Mouse (Mus musculus): Measurements from ENCODE around the gene Tmem150c. TPM values are rescaled to one million over a fixed set of nuclear protein-coding genes. Genes with fewer than 3 reads are reported as not detected.
A peak's percentile ranks its signal among the peaks of the same experiment; 100 is the strongest.

The Tmem150c gene
- polyA plus RNA-seq, 1 experiment from 2014 or later: 31.9 TPM

DNA sequence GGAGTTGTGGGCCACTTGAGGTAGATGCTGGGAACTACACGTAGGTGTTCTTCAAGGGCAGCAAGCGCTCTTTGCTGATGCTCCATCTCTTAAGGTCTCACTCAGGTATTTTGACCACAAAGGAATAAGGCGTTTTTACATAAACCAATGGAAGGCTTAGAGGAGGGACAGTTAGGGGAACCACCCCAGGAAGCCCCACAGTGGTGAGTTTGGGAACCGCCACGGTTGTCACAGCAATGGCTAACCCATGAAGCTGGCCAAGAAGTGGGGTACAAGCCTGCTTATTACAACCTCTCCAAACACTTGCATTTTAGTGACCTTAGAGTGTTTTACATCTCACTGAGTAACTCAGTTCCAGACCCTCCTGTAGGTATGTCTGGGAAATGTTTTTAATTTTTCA lies 88.1 kb downstream of the Tmem150c start:
- H3K9me3 ChIP-seq (ENCODE audit: control insufficient read depth, low read length): no peaks in the 10 kb centered on the region
- no peaks in the 10 kb centered on the region for H3K27me3 ChIP-seq (replicated peaks; ENCODE audit: control insufficient read depth, insufficient read depth, low read length)
- WGBS: 86% methylated on average over 5 of the region's 5 CpGs
- no peak overlapping the region for H3K4me2 ChIP-seq (ENCODE audit: low read length)
- no peak for ATAC-seq
- no peak overlapping the region for H3K27ac ChIP-seq (ENCODE audit: low read length)
- 0 out of 2 replicates have a peak, but pooled peaks cover 4% of the 10 kb centered on the region for H3K36me3 ChIP-seq (ENCODE audit: control insufficient read depth, insufficient read depth)
- H3K9ac ChIP-seq (replicated peaks; ENCODE audit: low read depth, low read length): no peak overlapping the region
- H3K4me1 ChIP-seq (replicated peaks; ENCODE audit: control insufficient read depth, insufficient read depth, low read length): 0 out of 2 replicates have a peak, but pooled peaks cover 3% of the 10 kb centered on the region
- H3K4me3 ChIP-seq (replicated peaks; ENCODE audit: low read length): no peak overlapping the region

DNA sequence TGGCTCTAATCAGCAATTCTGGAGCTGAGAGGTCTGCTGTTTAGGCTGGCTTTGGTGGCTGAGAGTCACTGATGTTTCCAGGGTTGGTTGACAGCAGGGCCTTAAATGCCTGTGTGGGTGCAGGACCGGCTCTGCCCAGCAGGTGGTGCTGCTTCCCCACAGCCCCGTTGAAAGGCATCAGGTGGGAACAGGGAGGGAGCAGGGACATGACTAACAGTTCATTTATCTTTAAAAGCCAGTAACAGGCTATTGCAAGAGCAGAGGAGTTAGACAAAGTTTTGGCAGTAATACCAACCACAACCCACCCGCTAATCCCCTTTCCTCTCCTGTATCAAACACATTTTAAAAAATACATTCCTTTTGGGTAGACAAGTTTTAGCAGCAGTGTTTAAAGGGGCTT lies 89.4 kb downstream of the Tmem150c start:
- 24% methylated on average over 3 of the region's 3 CpGs for WGBS
- peak; percentile 72 for ATAC-seq

DNA sequence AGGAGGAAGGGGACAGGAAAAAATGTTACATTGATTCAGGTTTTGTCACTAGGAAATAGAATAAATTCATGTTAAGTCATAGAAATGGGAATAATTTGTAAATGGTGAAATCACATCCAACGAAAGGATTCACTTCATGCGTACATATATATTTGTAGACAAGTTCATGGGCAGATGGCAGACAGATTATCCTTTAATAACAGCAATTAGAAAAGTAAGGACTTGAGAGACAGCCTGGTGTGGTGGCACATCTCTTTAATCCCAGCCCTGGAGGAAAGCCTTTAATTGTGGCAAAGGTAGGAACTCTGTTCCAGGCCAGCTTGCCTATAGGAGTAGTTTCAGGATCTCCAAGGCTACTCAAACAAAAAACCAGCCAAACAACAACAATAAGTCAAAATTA lies 90.1 kb downstream of the Tmem150c start:
- Histone ChIP-seq H3K9me3 (ENCODE audit: control insufficient read depth, low read length) (no peaks in the 10 kb centered on the region), H3K27ac (ENCODE audit: low read length) (no peak overlapping the region), H3K36me3 (ENCODE audit: control insufficient read depth, insufficient read depth) (peaks cover 7% of the 10 kb centered on the region; the same call in 1 of the 2 replicates), H3K4me2 (ENCODE audit: low read length) (no peak overlapping the region), H3K27me3 (replicated peaks; ENCODE audit: control insufficient read depth, insufficient read depth, low read length) (no peaks in the 10 kb centered on the region), H3K9ac (replicated peaks; ENCODE audit: low read depth, low read length) (no peak overlapping the region), H3K4me3 (replicated peaks; ENCODE audit: low read length) (no peak overlapping the region), H3K4me1 (replicated peaks; ENCODE audit: control insufficient read depth, insufficient read depth, low read length) (0 out of 2 replicates have a peak, but pooled peaks cover 3% of the 10 kb centered on the region)
- WGBS: 91% methylated on average over 2 of the region's 2 CpGs
- no peak for ATAC-seq

More for the DNA sequence above, 89.4 kb downstream of the Tmem150c start:
- H3K36me3 ChIP-seq (ENCODE audit: control insufficient read depth, insufficient read depth): 0 out of 2 replicates have a peak, but pooled peaks cover 4% of the 10 kb centered on the region
- no peaks in the 10 kb centered on the region for H3K9me3 ChIP-seq (ENCODE audit: control insufficient read depth, low read length)
- no peak overlapping the region for H3K9ac ChIP-seq (replicated peaks; ENCODE audit: low read depth, low read length)
- 0 out of 2 replicates have a peak, but pooled peaks cover 3% of the 10 kb centered on the region for H3K4me1 ChIP-seq (replicated peaks; ENCODE audit: control insufficient read depth, insufficient read depth, low read length)
- no peak overlapping the region for H3K27ac ChIP-seq (ENCODE audit: low read length)
- H3K4me3 ChIP-seq (replicated peaks; ENCODE audit: low read length): no peak overlapping the region
- H3K27me3 ChIP-seq (replicated peaks; ENCODE audit: control insufficient read depth, insufficient read depth, low read length): no peaks in the 10 kb centered on the region
- no peak overlapping the region for H3K4me2 ChIP-seq (ENCODE audit: low read length)

DNA sequence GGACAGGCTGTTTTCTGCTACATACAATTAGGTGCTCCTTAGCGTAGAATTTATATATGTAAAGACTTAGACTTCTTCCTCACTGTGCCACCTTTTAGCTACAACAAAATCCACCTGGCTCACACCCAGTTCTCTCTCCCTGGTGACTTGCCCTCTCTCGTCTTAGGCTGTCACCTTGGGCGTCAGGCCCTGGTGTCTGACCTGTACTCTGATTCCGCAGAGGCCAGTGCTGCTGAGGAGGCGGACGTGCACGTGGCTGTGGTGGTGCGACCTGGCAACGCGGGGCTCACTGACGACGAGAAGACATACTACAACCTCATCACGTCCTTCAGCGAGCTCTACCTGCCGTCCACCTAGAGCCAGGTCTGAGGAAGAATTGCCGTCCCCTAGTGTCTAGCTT lies 92.0 kb downstream of the Tmem150c start:
- ATAC-seq: no peak
- H3K4me1 ChIP-seq (replicated peaks; ENCODE audit: control insufficient read depth, insufficient read depth, low read length): 0 out of 2 replicates have a peak, but pooled peaks cover 3% of the 10 kb centered on the region
- no peak overlapping the region for H3K27ac ChIP-seq (ENCODE audit: low read length)

DNA sequence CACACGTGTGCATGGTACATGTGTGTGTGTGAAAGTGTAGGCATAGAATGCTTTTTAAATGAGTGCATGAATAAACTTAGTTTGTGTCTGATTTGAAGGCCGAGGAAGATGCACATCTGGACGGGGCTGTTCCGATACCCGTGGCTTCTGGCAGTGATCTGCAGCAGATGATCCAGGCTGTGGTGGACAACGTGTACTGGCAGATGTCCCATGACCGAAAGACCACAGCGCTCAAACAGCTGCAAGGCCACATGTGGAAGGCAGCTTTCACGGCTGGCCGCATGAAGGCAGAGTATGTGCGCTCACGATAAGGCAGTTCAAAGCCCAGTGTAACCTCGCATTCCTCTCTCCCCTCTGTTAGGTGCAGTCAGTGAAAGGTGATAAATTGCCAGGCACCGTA lies 98.7 kb downstream of the Tmem150c start:
- Histone ChIP-seq H3K9ac (replicated peaks; ENCODE audit: low read depth, low read length) (no peak overlapping the region), H3K4me3 (replicated peaks; ENCODE audit: low read length) (no peak overlapping the region), H3K27ac (ENCODE audit: low read length) (no peak overlapping the region), H3K4me1 (replicated peaks; ENCODE audit: control insufficient read depth, insufficient read depth, low read length) (peaks cover 21% of the 10 kb centered on the region), H3K27me3 (replicated peaks; ENCODE audit: control insufficient read depth, insufficient read depth, low read length) (no peaks in the 10 kb centered on the region), H3K9me3 (ENCODE audit: control insufficient read depth, low read length) (no peaks in the 10 kb centered on the region), H3K36me3 (ENCODE audit: control insufficient read depth, insufficient read depth) (peaks cover 36% of the 10 kb centered on the region), H3K4me2 (ENCODE audit: low read length) (no peak overlapping the region)
- no peak for ATAC-seq
- WGBS: 98% methylated on average over 14 of the region's 14 CpGs

More for the DNA sequence above, 92.0 kb downstream of the Tmem150c start:
- no peak overlapping the region for H3K4me2 ChIP-seq (ENCODE audit: low read length)
- H3K9me3 ChIP-seq (ENCODE audit: control insufficient read depth, low read length): no peaks in the 10 kb centered on the region
- WGBS: 92% methylated on average over 16 of the region's 16 CpGs
- peaks cover 20% of the 10 kb centered on the region for H3K36me3 ChIP-seq (ENCODE audit: control insufficient read depth, insufficient read depth)
- H3K27me3 ChIP-seq (replicated peaks; ENCODE audit: control insufficient read depth, insufficient read depth, low read length): no peaks in the 10 kb centered on the region
- no peak overlapping the region for H3K9ac ChIP-seq (replicated peaks; ENCODE audit: low read depth, low read length)
- no peak overlapping the region for H3K4me3 ChIP-seq (replicated peaks; ENCODE audit: low read length)

DNA sequence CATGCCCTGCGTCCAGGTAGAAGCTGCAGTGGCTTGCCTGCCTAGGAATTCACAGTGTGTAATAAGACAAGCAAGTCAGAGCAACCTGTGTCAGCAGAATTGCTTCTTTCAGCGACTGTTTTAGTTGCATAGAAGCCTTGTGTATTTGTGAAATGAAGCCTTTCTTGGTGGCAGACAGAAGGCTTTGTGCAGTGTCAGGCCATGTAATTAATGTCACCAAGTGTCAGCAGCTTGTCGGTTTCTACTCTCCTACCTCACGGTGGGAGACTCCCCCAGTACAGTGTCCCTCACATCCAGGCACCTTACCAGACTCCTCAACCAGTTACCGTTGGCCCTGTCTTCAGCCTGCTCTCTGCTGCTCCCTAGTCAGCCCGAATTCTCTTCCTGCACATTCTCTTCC lies 100.3 kb downstream of the Tmem150c start:
- 0 out of 2 replicates have a peak overlapping the region, but pooled peaks have one; percentile 0 for H3K27ac ChIP-seq (ENCODE audit: low read length)
- H3K27me3 ChIP-seq (replicated peaks; ENCODE audit: control insufficient read depth, insufficient read depth, low read length): no peaks in the 10 kb centered on the region
- no peak for ATAC-seq
- no peaks in the 10 kb centered on the region for H3K9me3 ChIP-seq (ENCODE audit: control insufficient read depth, low read length)
- H3K4me3 ChIP-seq (replicated peaks; ENCODE audit: low read length): no peak overlapping the region
- H3K4me2 ChIP-seq (ENCODE audit: low read length): no peak overlapping the region
- H3K4me1 ChIP-seq (replicated peaks; ENCODE audit: control insufficient read depth, insufficient read depth, low read length): peaks cover 23% of the 10 kb centered on the region
- no peak overlapping the region for H3K9ac ChIP-seq (replicated peaks; ENCODE audit: low read depth, low read length)
- peaks cover 31% of the 10 kb centered on the region for H3K36me3 ChIP-seq (ENCODE audit: control insufficient read depth, insufficient read depth)
- WGBS: 19% methylated on average over 6 of the region's 6 CpGs

DNA sequence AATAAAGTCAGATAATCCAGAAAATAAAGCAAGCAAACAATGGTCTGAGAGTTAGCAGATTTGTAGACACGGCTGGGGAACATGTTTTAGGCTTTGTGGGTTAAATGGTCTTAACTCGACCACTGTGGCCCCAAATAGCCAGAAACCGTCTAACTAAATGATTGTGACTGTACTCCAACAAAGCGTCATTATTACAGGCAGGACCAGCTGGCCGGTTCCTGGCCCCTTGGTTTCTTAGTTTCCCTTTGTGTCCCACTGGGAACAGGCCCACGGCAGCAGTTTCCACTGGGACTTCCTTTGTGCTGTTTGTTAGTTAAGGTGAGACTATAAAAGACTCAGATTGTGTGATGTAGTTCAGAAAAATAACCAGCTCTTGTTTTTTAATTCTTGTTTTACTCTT lies 100.9 kb downstream of the Tmem150c start:
- Histone ChIP-seq H3K27me3 (replicated peaks; ENCODE audit: control insufficient read depth, insufficient read depth, low read length) (no peaks in the 10 kb centered on the region), H3K27ac (ENCODE audit: low read length) (0 out of 2 replicates have a peak overlapping the region, but pooled peaks have one; percentile 0), H3K4me2 (ENCODE audit: low read length) (no peak overlapping the region), H3K36me3 (ENCODE audit: control insufficient read depth, insufficient read depth) (peaks cover 27% of the 10 kb centered on the region), H3K9me3 (ENCODE audit: control insufficient read depth, low read length) (no peaks in the 10 kb centered on the region), H3K4me1 (replicated peaks; ENCODE audit: control insufficient read depth, insufficient read depth, low read length) (peaks cover 27% of the 10 kb centered on the region), H3K9ac (replicated peaks; ENCODE audit: low read depth, low read length) (no peak overlapping the region), H3K4me3 (replicated peaks; ENCODE audit: low read length) (no peak overlapping the region)
- 13% methylated on average over 6 of the region's 6 CpGs for WGBS
- no peak for ATAC-seq

DNA sequence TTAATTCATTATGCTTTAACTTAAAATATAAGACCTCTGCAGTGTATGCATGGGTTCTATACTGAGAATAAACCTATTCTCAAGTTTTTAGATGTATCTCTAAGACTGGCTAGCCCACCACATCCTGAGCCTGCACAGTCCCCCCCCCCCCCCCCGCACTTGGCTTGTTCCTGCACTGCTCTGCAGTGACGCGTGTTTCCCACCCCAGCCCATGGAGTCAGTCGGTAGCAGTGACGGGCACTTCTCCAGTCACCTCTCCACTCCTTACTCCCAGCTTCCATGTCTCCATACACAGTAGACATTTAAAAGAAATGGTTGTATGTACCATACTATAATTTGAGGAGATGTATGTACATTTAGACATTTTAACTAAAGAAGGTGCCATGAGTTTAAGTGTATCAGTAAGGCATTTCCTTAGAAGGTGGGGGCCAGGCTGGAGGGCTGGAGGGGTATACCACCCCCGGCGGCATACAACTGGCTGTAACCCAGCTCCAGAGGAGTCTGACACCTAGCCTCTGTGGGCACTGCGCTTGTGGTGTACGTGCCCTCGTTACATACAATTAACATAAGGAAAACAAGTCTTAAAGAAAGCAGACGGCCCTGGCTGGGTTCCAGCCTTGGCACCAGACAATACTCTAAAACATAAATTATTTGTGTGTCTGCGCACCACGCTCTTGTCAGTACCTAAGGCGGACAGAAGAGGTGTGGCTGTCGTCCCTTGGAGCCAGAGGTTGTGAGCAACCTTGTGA lies 102.0 kb downstream of the Tmem150c start:
- ATAC-seq: peak; percentile 66
- H3K27me3 ChIP-seq (replicated peaks; ENCODE audit: control insufficient read depth, insufficient read depth, low read length): no peaks in the 10 kb centered on the region

DNA sequence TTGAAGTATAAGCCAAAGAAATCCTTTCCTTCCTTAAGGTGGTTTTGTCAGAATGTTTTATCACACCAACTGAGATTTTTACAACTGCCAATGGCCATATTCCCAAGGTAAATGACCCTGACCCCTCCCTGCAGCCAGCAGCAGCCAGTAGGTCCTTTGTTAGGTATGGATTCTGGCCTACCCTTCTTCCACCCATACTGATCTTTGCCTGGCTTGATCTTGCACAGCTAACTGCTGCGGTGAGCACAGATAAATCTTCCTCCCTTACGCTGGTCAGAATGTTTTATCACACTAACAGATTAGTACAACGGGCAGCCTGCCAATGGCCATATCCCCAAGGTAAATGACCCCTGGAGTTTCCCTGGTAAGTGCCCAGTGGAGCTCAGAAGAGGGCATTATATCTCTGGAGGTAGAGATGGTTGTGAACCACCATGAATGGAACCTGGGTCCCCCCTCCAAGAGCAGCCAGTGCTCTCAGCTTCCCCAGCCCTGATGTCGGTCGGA lies 103.7 kb downstream of the Tmem150c start:
- Histone ChIP-seq H3K27ac (ENCODE audit: low read length) (no peak overlapping the region), H3K9ac (replicated peaks; ENCODE audit: low read depth, low read length) (no peak overlapping the region), H3K27me3 (replicated peaks; ENCODE audit: control insufficient read depth, insufficient read depth, low read length) (no peaks in the 10 kb centered on the region), H3K4me3 (replicated peaks; ENCODE audit: low read length) (no peak overlapping the region), H3K4me2 (ENCODE audit: low read length) (no peak overlapping the region), H3K9me3 (ENCODE audit: control insufficient read depth, low read length) (no peaks in the 10 kb centered on the region), H3K4me1 (replicated peaks; ENCODE audit: control insufficient read depth, insufficient read depth, low read length) (peaks cover 27% of the 10 kb centered on the region), H3K36me3 (ENCODE audit: control insufficient read depth, insufficient read depth) (peaks cover 7% of the 10 kb centered on the region)
- no peak for ATAC-seq
- WGBS: 80% methylated on average over 5 of the region's 5 CpGs

More for the DNA sequence above, 102.0 kb downstream of the Tmem150c start:
- Histone ChIP-seq H3K9ac (replicated peaks; ENCODE audit: low read depth, low read length) (no peak overlapping the region), H3K9me3 (ENCODE audit: control insufficient read depth, low read length) (no peaks in the 10 kb centered on the region), H3K4me2 (ENCODE audit: low read length) (peak overlapping the region; percentile 28), H3K36me3 (ENCODE audit: control insufficient read depth, insufficient read depth) (peaks cover 19% of the 10 kb centered on the region), H3K4me3 (replicated peaks; ENCODE audit: low read length) (no peak overlapping the region), H3K4me1 (replicated peaks; ENCODE audit: control insufficient read depth, insufficient read depth, low read length) (peaks cover 27% of the 10 kb centered on the region), H3K27ac (ENCODE audit: low read length) (peak overlapping the region; percentile 41; the same call in 1 of the 2 replicates)
- 22% methylated on average over 14 of the region's 15 CpGs for WGBS

Measured in forebrain, embryonic 16.5 days (tissue).